Mouse (Mus musculus): ENCODE measurements at regions not wholly inside any gene's neighbourhood (a gene's known extent, or its start where the extent isn't known, plus 50 kb on each side); places are given as distances from the start of the nearest gene placed in this dataset.
"Not testable (repeated sequence)": the region's sequence is repeated elsewhere in the genome, so short reads cannot be mapped to it uniquely, and the experiment has no call there.

GRCm38 (mm10) chr5:89354936-89355335, 102.8 kb downstream of the Gc start:
- not testable (repeated sequence) for DNase-seq (ENCODE audit: low spot score)

- no peak for DNase-seq (ENCODE audit: low spot score)
These were observed 109.9 kb downstream of the Gc start for GRCm38 (mm10) chr5:89347771-89348170.

GRCm38 (mm10) chr5:89340532-89340931, 117.2 kb downstream of the Gc start:
- DNase-seq (ENCODE audit: low spot score) = no peak

GRCm38 (mm10) chr5:89337966-89338657, 119.6 kb downstream of the Gc start:
- DNase-seq (ENCODE audit: low spot score) = peak; percentile 4
